Mouse (Mus musculus): ENCODE data around the gene Pecam1.

- TF ChIP-seq GATA1 (IDR thresholded peaks at IDR 0.05; ENCODE audit: borderline replicate concordance, low read length): no peak
- no peak for TF ChIP-seq FLI1 (IDR thresholded peaks at IDR 0.05; ENCODE audit: low read length)
Measured at GRCm38 (mm10) chr11:106640059-106640458, 110.4 kb downstream of the Pecam1 start.

Measured in megakaryocyte, embryonic 14.5 days (primary cell).